In genomic region chr2:144014051-144014450, GRCm38 (mm10) we compare ENCODE assay signal across 21 mouse cellular contexts. TPM values are rescaled to one million over a fixed set of nuclear protein-coding genes. Genes with fewer than 3 reads are reported as not detected.
DNase-seq lines count a peak whose midpoint lies in the region; ATAC-seq lines count a peak whose summit lies in the region.
"Had no signal": no experiment of that assay in that cellular context is flagged by ENCODE, and none has a peak within 500 bp of the region (broad histone marks: within the 10 kb centered on the region; RNA-seq: fewer than 3 reads in every experiment).

No protein-coding gene starts in this region.

- WGBS in intestine, embryonic 16.5 days, result 58% methylated on average over 11 of the region's 11 CpGs
- WGBS in intestine, embryonic 15.5 days, result 61% methylated on average over 11 of the region's 11 CpGs
- WGBS in liver, embryonic 11.5 days, result 80% methylated on average over 11 of the region's 11 CpGs

- H3K27me3 ChIP-seq in intestine, embryonic 16.5 days (replicated peaks; ENCODE audit: control insufficient read depth, insufficient read depth, low read length), result no peaks in the 10 kb centered on the region
- no peaks in the 10 kb centered on the region for H3K27me3 ChIP-seq in intestine, embryonic 15.5 days (replicated peaks)
- H3K27me3 ChIP-seq in liver, embryonic 11.5 days (replicated peaks; ENCODE audit: control insufficient read depth, insufficient read depth, low read length), result no peaks in the 10 kb centered on the region
- H3K27me3 ChIP-seq: forebrain, embryonic 12.5 days; limb, embryonic 13.5 days had no signal

- H3K4me1 ChIP-seq in intestine, embryonic 16.5 days (ENCODE audit: control insufficient read depth, insufficient read depth, low read length), result peaks cover 12% of the 10 kb centered on the region
- H3K4me1 ChIP-seq in intestine, embryonic 15.5 days (replicated peaks), result peaks cover 5% of the 10 kb centered on the region
- peaks cover 8% of the 10 kb centered on the region for H3K4me1 ChIP-seq in liver, embryonic 11.5 days (replicated peaks; ENCODE audit: control insufficient read depth, insufficient read depth, low read length)

- H3K27ac ChIP-seq in intestine, embryonic 16.5 days (ENCODE audit: low read length), result no peak overlapping the region
- no peak overlapping the region for H3K27ac ChIP-seq in intestine, embryonic 15.5 days
- H3K27ac ChIP-seq in liver, embryonic 11.5 days (ENCODE audit: low read depth, low read length), result no peak overlapping the region
- H3K27ac ChIP-seq: forebrain, embryonic 12.5 days; limb, embryonic 13.5 days had no signal

- DNase-seq in cerebellum, adult 11-12 months, result peak; percentile 20
- DNase-seq in cerebellum, adult 11 months, result no peak
- no peak for DNase-seq in liver, embryonic 11.5 days (ENCODE audit: low spot score)
- peak; percentile 25 for DNase-seq in lung, postnatal 10 days
- DNase-seq in B cell, adult 2 months, result no peak
- DNase-seq in adrenal gland, adult (ENCODE audit: inconsistent age in 2 of 2, low spot score in 1 of 2), result no peak
- DNase-seq: adrenal gland, adult 2 months; gastrocnemius, postnatal 36 days; heart, postnatal 14 days; kidney, adult 2 months; kidney, postnatal 14 days; thymus, adult 18-20 months had no signal

- no peaks in the 10 kb centered on the region for H3K9me3 ChIP-seq in intestine, embryonic 16.5 days (ENCODE audit: control insufficient read depth, low read length)
- no peaks in the 10 kb centered on the region for H3K9me3 ChIP-seq in intestine, embryonic 15.5 days
- H3K9me3 ChIP-seq in liver, embryonic 11.5 days (ENCODE audit: control insufficient read depth, low read length), result no peaks in the 10 kb centered on the region
- H3K9me3 ChIP-seq: forebrain, embryonic 12.5 days; limb, embryonic 13.5 days had no signal

- 0 out of 2 replicates have a peak overlapping the region, but pooled peaks have one; percentile 16 for H3K4me2 ChIP-seq in intestine, embryonic 16.5 days (ENCODE audit: low read depth, low read length)
- no peak overlapping the region; the same call in 1 of the 2 replicates for H3K4me2 ChIP-seq in intestine, embryonic 15.5 days (replicated peaks)
- H3K4me2 ChIP-seq in liver, embryonic 11.5 days, result peak overlapping the region; percentile 20
- H3K4me2 ChIP-seq: forebrain, embryonic 12.5 days; heart, embryonic 11.5 days; limb, embryonic 13.5 days had no signal

- H3K4me3 ChIP-seq in intestine, embryonic 16.5 days (ENCODE audit: low read length), result no peak overlapping the region
- H3K4me3 ChIP-seq in intestine, embryonic 15.5 days (replicated peaks), result no peak overlapping the region
- no peak overlapping the region for H3K4me3 ChIP-seq in liver, embryonic 11.5 days (ENCODE audit: low read depth, low read length)
- H3K4me3 ChIP-seq: forebrain, embryonic 12.5 days; limb, embryonic 13.5 days had no signal

- H3K36me3 ChIP-seq in intestine, embryonic 16.5 days (ENCODE audit: control insufficient read depth, insufficient read depth, low read length), result no peaks in the 10 kb centered on the region
- no peaks in the 10 kb centered on the region for H3K36me3 ChIP-seq in intestine, embryonic 15.5 days
- H3K36me3 ChIP-seq in liver, embryonic 11.5 days (ENCODE audit: control insufficient read depth, insufficient read depth, low read length), result no peaks in the 10 kb centered on the region
- H3K36me3 ChIP-seq: forebrain, embryonic 12.5 days had no signal

- H3K9ac ChIP-seq in intestine, embryonic 16.5 days (ENCODE audit: low read depth, low read length), result no peak overlapping the region
- no peak overlapping the region for H3K9ac ChIP-seq in intestine, embryonic 15.5 days
- no peak overlapping the region for H3K9ac ChIP-seq in liver, embryonic 11.5 days (ENCODE audit: low read depth, low read length)
- H3K9ac ChIP-seq: forebrain, embryonic 12.5 days; limb, embryonic 13.5 days had no signal

- ATAC-seq in intestine, embryonic 16.5 days, result no peak
- ATAC-seq in intestine, embryonic 15.5 days, result no peak
- ATAC-seq in liver, embryonic 11.5 days (replicated peaks; ENCODE audit: low FRiP score), result no peak
- ATAC-seq: hindbrain, embryonic 16.5 days; midbrain, embryonic 16.5 days had no signal

RNA-seq across cellular contexts. Expression of gene Rrbp1, which starts 3.0 kb away (rescaled TPM):
- 102 and 106 TPM in 2 replicates for polyA plus RNA-seq in intestine, embryonic 16.5 days (2015; fragmentation: Nextera tagmentation; extraction: Ambion mirVana)
- polyA plus RNA-seq in intestine, embryonic 15.5 days (2015; fragmentation: Nextera tagmentation; extraction: Ambion mirVana), result 103 and 125 TPM in 2 replicates
- 63.6 and 89.6 TPM in 2 replicates for polyA plus RNA-seq in liver, embryonic 11.5 days (2014; fragmentation: Nextera tagmentation; extraction: Ambion mirVana)

RNA-seq across cellular contexts. Expression of gene Banf2, which starts 18.8 kb away (rescaled TPM):
- not detected in 2 replicates for polyA plus RNA-seq in intestine, embryonic 16.5 days (2015; fragmentation: Nextera tagmentation; extraction: Ambion mirVana)
- 0.55 TPM in 1 of 2 replicates, not detected in the other for polyA plus RNA-seq in intestine, embryonic 15.5 days (2015; fragmentation: Nextera tagmentation; extraction: Ambion mirVana)
- polyA plus RNA-seq in liver, embryonic 11.5 days (2014; fragmentation: Nextera tagmentation; extraction: Ambion mirVana), result not detected in 2 replicates
- polyA plus RNA-seq: adrenal gland, adult 2 months; cerebellum, adult 2 months; forebrain, embryonic 12.5 days; heart, embryonic 11.5 days; hindbrain, embryonic 16.5 days; kidney, adult 2 months; limb, embryonic 13.5 days; midbrain, embryonic 16.5 days; neural tube, embryonic 11.5 days had no signal

Comparison
In these comparisons a context has a peak if more than half of its experiments do, and no peak if none do; other contexts are left out.
1. DNase-seq: peak in cerebellum, adult 11-12 months (single experiment) and lung, postnatal 10 days (single experiment); none in cerebellum, adult 11 months (single experiment), liver, embryonic 11.5 days (single experiment), B cell, adult 2 months (0 of 2) and adrenal gland, adult (0 of 2).